Mouse (Mus musculus): Measurements from ENCODE around the gene Zfyve27. TPM values are rescaled to one million over a fixed set of nuclear protein-coding genes. Genes with fewer than 3 reads are reported as not detected.
A peak's percentile ranks its signal among the peaks of the same experiment; 100 is the strongest.

Zfyve27 gene
- polyA plus RNA-seq, 1 experiment = 24.0 TPM

- H3K4me1 ChIP-seq (ENCODE audit: control insufficient read depth, insufficient read depth, insufficient read length, low read length) = peaks cover 18% of the 10 kb centered on the region; the same call in 1 of the 2 replicates
- peak overlapping the region; percentile 84 for H3K27ac ChIP-seq (ENCODE audit: insufficient read depth, low read depth, low read length)
- H3K36me3 ChIP-seq (ENCODE audit: control insufficient read depth, insufficient read depth, low read length) = no peaks in the 10 kb centered on the region
- WGBS = under 1% methylated on average over 63 of the region's 63 CpGs
- peaks cover 9% of the 10 kb centered on the region; the same call in 1 of the 2 replicates for H3K27me3 ChIP-seq (ENCODE audit: control insufficient read depth, insufficient read depth, low read length)
- peak overlapping the region; percentile 92 for H3K4me3 ChIP-seq (ENCODE audit: low read depth, low read length)
- TF ChIP-seq POLR2A (IDR thresholded peaks at IDR 0.05; ENCODE audit: low read depth, low read length) = peak; percentile 37; the same call in 1 of the 2 replicates
- TF ChIP-seq CTCF (IDR thresholded peaks at IDR 0.05; ENCODE audit: extremely low read depth, insufficient read length, insufficient replicate concordance, low read depth, low read length) = no peak
These were observed 15.8 kb upstream of the Zfyve27 start for GRCm38 (mm10) chr19:42147769-42148568.

GRCm38 (mm10) chr19:42148569-42148860, 15.2 kb upstream of the Zfyve27 start:
- Histone ChIP-seq H3K27ac (ENCODE audit: insufficient read depth, low read depth, low read length) (peak overlapping the region; percentile 84), H3K4me1 (ENCODE audit: control insufficient read depth, insufficient read depth, insufficient read length, low read length) (peaks cover 18% of the 10 kb centered on the region; the same call in 1 of the 2 replicates), H3K36me3 (ENCODE audit: control insufficient read depth, insufficient read depth, low read length) (no peaks in the 10 kb centered on the region), H3K27me3 (ENCODE audit: control insufficient read depth, insufficient read depth, low read length) (peaks cover 9% of the 10 kb centered on the region; the same call in 1 of the 2 replicates), H3K4me3 (ENCODE audit: low read depth, low read length) (peak overlapping the region; percentile 92)
- 51% methylated on average over 7 of the region's 7 CpGs for WGBS
- TF ChIP-seq POLR2A (IDR thresholded peaks at IDR 0.05; ENCODE audit: low read depth, low read length) (no peak), CTCF (IDR thresholded peaks at IDR 0.05; ENCODE audit: extremely low read depth, insufficient read length, insufficient replicate concordance, low read depth, low read length) (no peak)

- H3K36me3 ChIP-seq (ENCODE audit: control insufficient read depth, insufficient read depth, low read length) = no peaks in the 10 kb centered on the region
- peaks cover 16% of the 10 kb centered on the region; the same call in 1 of the 2 replicates for H3K4me1 ChIP-seq (ENCODE audit: control insufficient read depth, insufficient read depth, insufficient read length, low read length)
- peaks cover 9% of the 10 kb centered on the region; the same call in 1 of the 2 replicates for H3K27me3 ChIP-seq (ENCODE audit: control insufficient read depth, insufficient read depth, low read length)
- TF ChIP-seq POLR2A (IDR thresholded peaks at IDR 0.05; ENCODE audit: low read depth, low read length) = no peak
- peak; percentile 90; the same call in 1 of the 2 replicates for TF ChIP-seq CTCF (IDR thresholded peaks at IDR 0.05; ENCODE audit: extremely low read depth, insufficient read length, insufficient replicate concordance, low read depth, low read length)
- no peak overlapping the region for H3K4me3 ChIP-seq (ENCODE audit: low read depth, low read length)
- WGBS = 3% methylated on average over 6 of the region's 6 CpGs
- no peak overlapping the region for H3K27ac ChIP-seq (ENCODE audit: insufficient read depth, low read depth, low read length)
These were observed 11.8 kb upstream of the Zfyve27 start for GRCm38 (mm10) chr19:42151990-42152389.

GRCm38 (mm10) chr19:42157493-42158237, 6.1 kb upstream of the Zfyve27 start:
- TF ChIP-seq POLR2A (IDR thresholded peaks at IDR 0.05; ENCODE audit: low read depth, low read length) = no peak
- no peaks in the 10 kb centered on the region for H3K27me3 ChIP-seq (ENCODE audit: control insufficient read depth, insufficient read depth, low read length)
- no peaks in the 10 kb centered on the region for H3K4me1 ChIP-seq (ENCODE audit: control insufficient read depth, insufficient read depth, insufficient read length, low read length)
- no peak overlapping the region for H3K4me3 ChIP-seq (ENCODE audit: low read depth, low read length)
- 64% methylated on average over 12 of the region's 12 CpGs for WGBS
- no peak overlapping the region for H3K27ac ChIP-seq (ENCODE audit: insufficient read depth, low read depth, low read length)
- no peaks in the 10 kb centered on the region for H3K36me3 ChIP-seq (ENCODE audit: control insufficient read depth, insufficient read depth, low read length)

- Histone ChIP-seq H3K4me3 (ENCODE audit: low read depth, low read length) (no peak overlapping the region), H3K4me1 (ENCODE audit: control insufficient read depth, insufficient read depth, insufficient read length, low read length) (no peaks in the 10 kb centered on the region), H3K36me3 (ENCODE audit: control insufficient read depth, insufficient read depth, low read length) (no peaks in the 10 kb centered on the region), H3K27me3 (ENCODE audit: control insufficient read depth, insufficient read depth, low read length) (no peaks in the 10 kb centered on the region), H3K27ac (ENCODE audit: insufficient read depth, low read depth, low read length) (no peak overlapping the region)
- WGBS = 46% methylated on average over 13 of the region's 13 CpGs
- TF ChIP-seq POLR2A (IDR thresholded peaks at IDR 0.05; ENCODE audit: low read depth, low read length) = no peak
- no peak for TF ChIP-seq CTCF (IDR thresholded peaks at IDR 0.05; ENCODE audit: extremely low read depth, insufficient read length, insufficient replicate concordance, low read depth, low read length)
These were observed 5.3 kb upstream of the Zfyve27 start for GRCm38 (mm10) chr19:42158246-42159017.

- Histone ChIP-seq H3K27me3 (ENCODE audit: control insufficient read depth, insufficient read depth, low read length) (0 out of 2 replicates have a peak, but pooled peaks cover 3% of the 10 kb centered on the region), H3K4me3 (ENCODE audit: low read depth, low read length) (no peak overlapping the region), H3K4me1 (ENCODE audit: control insufficient read depth, insufficient read depth, insufficient read length, low read length) (peaks cover 4% of the 10 kb centered on the region; the same call in 1 of the 2 replicates), H3K36me3 (ENCODE audit: control insufficient read depth, insufficient read depth, low read length) (no peaks in the 10 kb centered on the region), H3K27ac (ENCODE audit: insufficient read depth, low read depth, low read length) (no peak overlapping the region)
- 49% methylated on average over 7 of the region's 7 CpGs for WGBS
- TF ChIP-seq CTCF (IDR thresholded peaks at IDR 0.05; ENCODE audit: extremely low read depth, insufficient read length, insufficient replicate concordance, low read depth, low read length) = no peak
- no peak for TF ChIP-seq POLR2A (IDR thresholded peaks at IDR 0.05; ENCODE audit: low read depth, low read length)
These were observed 437 bp downstream of the Zfyve27 start for GRCm38 (mm10) chr19:42164188-42164587.
